Mouse (Mus musculus): ENCODE data around the gene Gorasp1.

Gorasp1 gene

DNA sequence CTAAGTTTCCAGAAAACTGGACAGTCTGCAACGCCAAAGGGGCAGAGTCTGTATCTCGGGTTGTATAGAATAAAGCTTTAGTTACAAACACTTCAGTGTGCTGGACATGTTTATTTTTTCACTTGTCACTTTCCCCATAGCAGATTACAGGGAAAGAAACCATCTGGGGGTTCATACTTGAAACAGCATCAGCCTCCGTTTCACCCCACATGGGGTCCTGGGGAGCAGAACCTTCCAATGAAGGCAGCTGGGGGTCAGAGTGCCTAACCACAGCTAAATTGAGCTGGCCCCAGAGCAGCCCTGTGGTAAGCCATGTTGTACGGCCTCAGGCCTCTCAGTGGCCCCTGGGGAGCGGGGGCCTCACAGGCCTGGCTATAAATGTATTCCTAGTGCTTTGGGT lies 10.9 kb downstream of the Gorasp1 start:
- DNase-seq (ENCODE audit: extremely low read depth, low read depth): no peak

- DNase-seq (ENCODE audit: extremely low read depth, low read depth): no peak
These were observed 11.6 kb downstream of the Gorasp1 start for GRCm38 (mm10) chr9:119925729-119926128.

GRCm38 (mm10) chr9:119925120-119925657 lies 12.2 kb downstream of the Gorasp1 start:
- no peak for DNase-seq (ENCODE audit: extremely low read depth, low read depth)

- DNase-seq (ENCODE audit: extremely low read depth, low read depth): no peak
These were observed 13.9 kb downstream of the Gorasp1 start for GRCm38 (mm10) chr9:119923462-119923861.

DNA sequence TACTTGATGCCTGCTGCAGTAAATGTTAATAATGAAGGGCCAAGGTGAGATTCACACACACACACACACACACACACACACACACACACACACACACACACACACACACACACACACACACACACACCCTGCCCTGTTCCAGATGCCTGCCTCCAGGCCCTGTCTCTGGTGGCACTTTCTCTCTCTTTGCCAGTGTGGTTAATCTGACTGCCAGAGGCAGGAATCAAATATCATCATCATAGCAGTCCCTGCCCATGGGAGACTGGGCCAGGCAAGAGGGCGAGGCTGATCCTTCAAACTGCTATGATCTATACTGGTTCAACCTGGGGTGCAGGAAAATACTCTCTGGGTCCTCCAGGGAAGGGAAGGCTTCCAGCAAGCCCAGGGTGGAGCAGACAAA lies 17.5 kb downstream of the Gorasp1 start:
- no peak for DNase-seq (ENCODE audit: extremely low read depth, low read depth)

GRCm38 (mm10) chr9:119913087-119913838 lies 24.1 kb downstream of the Gorasp1 start:
- no peak for DNase-seq (ENCODE audit: extremely low read depth, low read depth)

- no peak for DNase-seq (ENCODE audit: extremely low read depth, low read depth)
These were observed 27.4 kb downstream of the Gorasp1 start for GRCm38 (mm10) chr9:119909931-119910330.

GRCm38 (mm10) chr9:119908708-119909107 lies 28.7 kb downstream of the Gorasp1 start:
- DNase-seq (ENCODE audit: extremely low read depth, low read depth): no peak

- DNase-seq (ENCODE audit: extremely low read depth, low read depth): no peak
These were observed 34.8 kb downstream of the Gorasp1 start for GRCm38 (mm10) chr9:119902410-119903151.

DNA sequence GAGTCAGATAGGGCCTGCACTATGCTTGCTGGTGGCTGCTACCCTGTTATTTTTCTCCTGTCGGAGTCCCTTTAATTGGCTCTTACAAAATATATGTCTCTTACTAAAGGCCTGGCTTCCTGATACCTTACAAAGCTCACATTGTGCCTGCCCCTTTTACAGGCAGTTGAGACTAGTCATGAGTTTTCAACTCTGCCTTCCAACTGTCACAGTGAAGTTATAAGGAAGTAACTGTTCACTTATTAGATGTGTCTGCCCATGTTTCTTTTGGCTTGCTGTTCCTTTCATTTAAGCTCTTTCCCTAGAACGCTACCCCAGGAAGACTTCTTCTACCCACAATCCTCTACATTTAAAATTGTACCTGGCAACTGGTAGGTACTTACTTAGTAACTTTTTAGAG lies 37.9 kb downstream of the Gorasp1 start:
- DNase-seq (ENCODE audit: extremely low read depth, low read depth): no peak

DNA sequence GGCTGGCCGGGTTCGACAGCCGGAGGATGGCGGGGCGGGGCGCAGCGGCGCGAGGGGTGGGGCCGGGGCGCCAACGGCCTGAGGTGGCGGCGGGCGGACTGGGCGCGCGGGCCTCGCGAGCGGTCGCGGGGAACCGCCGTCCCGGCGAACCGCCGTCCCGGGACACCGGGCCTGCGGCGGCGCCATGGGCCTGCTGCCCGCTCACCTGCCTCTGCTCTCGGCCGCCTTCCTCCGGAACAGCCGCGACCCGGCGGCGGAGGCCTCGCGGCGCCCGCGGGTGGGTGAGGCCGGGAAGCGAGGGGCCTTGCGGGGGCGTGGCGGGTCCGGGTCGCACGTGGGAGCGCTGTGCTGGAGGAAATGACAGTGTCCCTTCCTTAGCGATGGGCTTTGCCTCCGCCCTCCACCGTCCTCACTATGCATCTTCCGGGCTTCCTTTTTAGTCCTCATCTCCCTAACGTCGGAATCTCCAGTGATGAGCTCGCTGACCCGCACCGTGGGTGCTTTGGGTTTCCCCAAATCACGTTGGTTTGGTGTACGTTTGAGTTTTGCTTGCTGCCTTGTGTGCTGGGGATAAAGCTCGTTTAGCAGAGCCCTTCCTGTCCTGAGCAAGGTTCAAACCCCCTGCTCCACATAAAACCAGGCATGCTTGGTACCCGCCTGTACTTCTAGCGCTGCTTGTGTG lies 42.2 kb downstream of the Gorasp1 start:
- DNase-seq (ENCODE audit: extremely low read depth, low read depth): peak; percentile 20

- peak; percentile 96 for DNase-seq (ENCODE audit: extremely low read depth, low read depth)
These were observed 42.9 kb downstream of the Gorasp1 start, which contains the start of gene Wdr48 for GRCm38 (mm10) chr9:119894339-119895009. Gene Wdr48 (plus strand): TSS chr9:119894878.

DNA sequence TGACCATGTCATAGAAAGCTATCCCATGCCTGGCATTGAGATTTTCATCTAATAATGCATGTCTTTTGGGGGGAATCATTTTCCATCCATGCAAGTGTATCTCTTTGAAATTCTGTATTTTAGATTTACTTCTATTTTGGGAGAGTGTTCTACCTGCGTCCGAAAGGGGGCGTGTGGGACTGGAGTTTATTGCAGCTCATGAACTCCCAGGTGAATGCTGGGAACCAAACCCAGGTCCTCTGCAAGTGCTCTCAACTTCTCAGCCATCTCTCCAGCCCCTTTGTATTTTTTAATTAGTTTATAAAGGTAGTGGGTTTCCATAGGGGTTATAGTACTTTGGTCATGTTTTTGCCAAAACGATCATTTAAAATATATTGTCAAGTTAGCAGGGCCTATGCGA lies 43.5 kb downstream of the Gorasp1 start:
- no peak for DNase-seq (ENCODE audit: extremely low read depth, low read depth)

GRCm38 (mm10) chr9:119890692-119891091 lies 46.7 kb downstream of the Gorasp1 start:
- peak; percentile 10 for DNase-seq (ENCODE audit: extremely low read depth, low read depth)

GRCm38 (mm10) chr9:119889446-119889845 lies 47.9 kb downstream of the Gorasp1 start:
- DNase-seq (ENCODE audit: extremely low read depth, low read depth): no peak

- no peak for DNase-seq (ENCODE audit: extremely low read depth, low read depth)
These were observed 48.5 kb downstream of the Gorasp1 start for GRCm38 (mm10) chr9:119888843-119889246.

GRCm38 (mm10) chr9:119887144-119887901 lies 50.0 kb downstream of the Gorasp1 start:
- DNase-seq (ENCODE audit: extremely low read depth, low read depth): no peak
